In genomic region chr13:24297252-24297651, GRCm38 (mm10) we compare ENCODE assay signal across 9 mouse cellular contexts. TPM values are rescaled to one million over a fixed set of nuclear protein-coding genes. Genes with fewer than 3 reads are reported as not detected.
DNase-seq lines count a peak whose midpoint lies in the region; ATAC-seq lines count a peak whose summit lies in the region.
"Had no signal": no experiment of that assay in that cellular context is flagged by ENCODE, and none has a peak within 500 bp of the region (broad histone marks: within the 10 kb centered on the region; RNA-seq: fewer than 3 reads in every experiment).

No protein-coding gene starts in this region.

- no peak for ATAC-seq in kidney, embryonic 16.5 days (ENCODE audit: low FRiP score, low TSS enrichment)
- peak; percentile 40; the same call in 1 of the 2 replicates for ATAC-seq in hindbrain, embryonic 16.5 days
- ATAC-seq in midbrain, embryonic 15.5 days (replicated peaks): peak; percentile 45; the same call in 1 of the 2 replicates
- ATAC-seq in inflammation-experienced regulatory T-cells, adult 6 months: no peak

- H3K27ac ChIP-seq in kidney, embryonic 16.5 days (ENCODE audit: low read length): no peak overlapping the region
- H3K27ac ChIP-seq in hindbrain, embryonic 16.5 days (ENCODE audit: low read depth, low read length): no peak overlapping the region
- H3K27ac ChIP-seq in midbrain, embryonic 15.5 days: no peak overlapping the region
- H3K27ac ChIP-seq: liver, embryonic 15.5 days had no signal

- no peak overlapping the region for H3K4me3 ChIP-seq in kidney, embryonic 16.5 days (ENCODE audit: low read length)
- H3K4me3 ChIP-seq in hindbrain, embryonic 16.5 days (ENCODE audit: low read length): no peak overlapping the region
- no peak overlapping the region for H3K4me3 ChIP-seq in midbrain, embryonic 15.5 days
- H3K4me3 ChIP-seq: liver, embryonic 15.5 days had no signal

- H3K9me3 ChIP-seq in kidney, embryonic 16.5 days (ENCODE audit: low read length): no peaks in the 10 kb centered on the region
- no peaks in the 10 kb centered on the region for H3K9me3 ChIP-seq in hindbrain, embryonic 16.5 days (ENCODE audit: control insufficient read depth, low read length)
- no peaks in the 10 kb centered on the region for H3K9me3 ChIP-seq in midbrain, embryonic 15.5 days
- H3K9me3 ChIP-seq: liver, embryonic 15.5 days had no signal

- no peaks in the 10 kb centered on the region for H3K27me3 ChIP-seq in kidney, embryonic 16.5 days (ENCODE audit: insufficient read depth, low read length)
- H3K27me3 ChIP-seq in hindbrain, embryonic 16.5 days (replicated peaks; ENCODE audit: control insufficient read depth, insufficient read depth, low read length): no peaks in the 10 kb centered on the region
- H3K27me3 ChIP-seq in midbrain, embryonic 15.5 days (replicated peaks): no peaks in the 10 kb centered on the region

- H3K36me3 ChIP-seq in kidney, embryonic 16.5 days (ENCODE audit: insufficient read depth, low read length): no peaks in the 10 kb centered on the region
- H3K36me3 ChIP-seq in hindbrain, embryonic 16.5 days (ENCODE audit: control insufficient read depth, insufficient read depth, low read length): no peaks in the 10 kb centered on the region
- no peaks in the 10 kb centered on the region for H3K36me3 ChIP-seq in midbrain, embryonic 15.5 days (replicated peaks)
- H3K36me3 ChIP-seq: liver, embryonic 15.5 days had no signal

- peak; percentile 45 for DNase-seq in kidney, adult 18-20 months
- DNase-seq in B cell, adult 2 months: peak; percentile 70 to 71
- peak; percentile 36 for DNase-seq in MEL-GATA-1-ER (ENCODE audit: extremely low read depth, low read depth)
- DNase-seq in cerebellum, postnatal 36 days: peak; percentile 57 to 60

- H3K9ac ChIP-seq in kidney, embryonic 16.5 days (replicated peaks; ENCODE audit: low read length): no peak overlapping the region
- H3K9ac ChIP-seq in hindbrain, embryonic 16.5 days (ENCODE audit: low read depth, low read length): no peak overlapping the region
- H3K9ac ChIP-seq in midbrain, embryonic 15.5 days: no peak overlapping the region
- H3K9ac ChIP-seq: liver, embryonic 15.5 days had no signal

- WGBS in kidney, embryonic 16.5 days: 17% methylated on average over 4 of the region's 4 CpGs
- 13% methylated on average over 4 of the region's 4 CpGs for WGBS in hindbrain, embryonic 16.5 days
- 13% methylated on average over 4 of the region's 4 CpGs for WGBS in midbrain, embryonic 15.5 days

- H3K4me1 ChIP-seq in kidney, embryonic 16.5 days (ENCODE audit: insufficient read depth, low read length): no peaks in the 10 kb centered on the region
- no peaks in the 10 kb centered on the region for H3K4me1 ChIP-seq in hindbrain, embryonic 16.5 days (ENCODE audit: control insufficient read depth, insufficient read depth, low read depth, low read length)
- no peaks in the 10 kb centered on the region for H3K4me1 ChIP-seq in midbrain, embryonic 15.5 days
- H3K4me1 ChIP-seq: liver, embryonic 15.5 days had no signal

- H3K4me2 ChIP-seq in kidney, embryonic 16.5 days (replicated peaks; ENCODE audit: low read depth, low read length): no peak overlapping the region
- no peak overlapping the region for H3K4me2 ChIP-seq in hindbrain, embryonic 16.5 days (ENCODE audit: low read length)
- H3K4me2 ChIP-seq in midbrain, embryonic 15.5 days: no peak overlapping the region
- H3K4me2 ChIP-seq: liver, embryonic 15.5 days had no signal

RNA-seq across cellular contexts. Expression of gene Carmil1, which starts 16.7 kb away (rescaled TPM):
- polyA plus RNA-seq in kidney, embryonic 16.5 days (2015; fragmentation: Nextera tagmentation; extraction: Ambion mirVana): 52.5 and 60.2 TPM in 2 replicates
- polyA plus RNA-seq in hindbrain, embryonic 16.5 days (2015; fragmentation: Nextera tagmentation; extraction: Ambion mirVana): 43.5 and 50.6 TPM in 2 replicates
- polyA plus RNA-seq in midbrain, embryonic 15.5 days (2015; fragmentation: Nextera tagmentation; extraction: Ambion mirVana): 33.4 and 41.3 TPM in 2 replicates
- polyA plus RNA-seq in inflammation-experienced regulatory T-cells, adult 6 months (2017; shearing (Covaris generic)): 1 to 10 TPM in 2 of 3 experiments, under 1 TPM in 1; 0.24 to 2.4 (median 1.4) TPM

RNA-seq across cellular contexts. Expression of gene Cmah, which starts 30.0 kb away (rescaled TPM):
- 0.79 and 1.2 TPM in 2 replicates for polyA plus RNA-seq in kidney, embryonic 16.5 days (2015; fragmentation: Nextera tagmentation; extraction: Ambion mirVana)
- 0.11 and 0.16 TPM in 2 replicates for polyA plus RNA-seq in hindbrain, embryonic 16.5 days (2015; fragmentation: Nextera tagmentation; extraction: Ambion mirVana)
- polyA plus RNA-seq in midbrain, embryonic 15.5 days (2015; fragmentation: Nextera tagmentation; extraction: Ambion mirVana): 0.05 and 0.18 TPM in 2 replicates
- 10 to 100 TPM; 40.0 to 52.4 (median 42.9) TPM for polyA plus RNA-seq in inflammation-experienced regulatory T-cells, adult 6 months (2017; shearing (Covaris generic))

Comparison
In these comparisons a context has a peak if more than half of its experiments do, and no peak if none do; other contexts are left out.
1. ATAC-seq: peak in hindbrain, embryonic 16.5 days (single experiment) and midbrain, embryonic 15.5 days (single experiment); none in kidney, embryonic 16.5 days (single experiment) and inflammation-experienced regulatory T-cells, adult 6 months (single experiment).
2. RNA of gene Carmil1, which starts 16.7 kb away (polyA plus RNA-seq): 52.5 to 60.2 TPM in kidney, embryonic 16.5 days, 43.5 to 50.6 TPM in hindbrain, embryonic 16.5 days and 33.4 to 41.3 TPM in midbrain, embryonic 15.5 days; 0.24 to 2.4 TPM in inflammation-experienced regulatory T-cells, adult 6 months; every median in the first group is over 10 times any median in the second.
3. RNA of gene Cmah, which starts 30.0 kb away (polyA plus RNA-seq): 40.0 to 52.4 TPM in inflammation-experienced regulatory T-cells, adult 6 months; 0.79 to 1.2 TPM in kidney, embryonic 16.5 days, 0.05 to 0.18 TPM in midbrain, embryonic 15.5 days and 0.11 to 0.16 TPM in hindbrain, embryonic 16.5 days; every median in the first group is over 10 times any median in the second.
4. Peak in every context shown above with its lines, with median percentiles within 50 percentile points of each other: DNase-seq.